Mouse (Mus musculus): ENCODE results near the gene Fasn. TPM values are rescaled to one million over a fixed set of nuclear protein-coding genes. Genes with fewer than 3 reads are reported as not detected.

Fasn gene
- polyA plus RNA-seq, 3 experiments from 2014 or later = 22.7 to 31.3 (median 29.4) TPM

Other genes with a start within 250 kb of the Fasn start
- gene Arhgdia, start 242.9 kb downstream of the Fasn start, polyA plus RNA-seq (2017; shearing (Covaris generic)) = 100 to 1,000 TPM; 624 to 862 (median 685) TPM
- 10 to 100 TPM; 15.8 to 76.9 (median 47.7) TPM for gene Alyref, start 226.2 kb downstream of the Fasn start, polyA plus RNA-seq (2017; shearing (Covaris generic))
- gene Anapc11, start 226.1 kb downstream of the Fasn start, polyA plus RNA-seq (2017; shearing (Covaris generic)) = 100 to 1,000 TPM; 110 to 147 (median 129) TPM
- gene Npb, start 216.1 kb downstream of the Fasn start, polyA plus RNA-seq (2017; shearing (Covaris generic)) = 1 to 10 TPM in 1 of 3 experiments, under 1 TPM in 1, not detected in 1; 0.67 to 1.4 TPM
- gene Pcyt2, start 206.6 kb downstream of the Fasn start, polyA plus RNA-seq (2017; shearing (Covaris generic)) = 100 to 1,000 TPM in 2 of 3 experiments, 10 to 100 TPM in 1; 66.1 to 124 (median 113) TPM
- 10 to 100 TPM; 55.1 to 61.4 (median 60.4) TPM for gene Sirt7, start 199.3 kb downstream of the Fasn start, polyA plus RNA-seq (2017; shearing (Covaris generic))
- gene Mafg, start 190.9 kb downstream of the Fasn start, polyA plus RNA-seq (2017; shearing (Covaris generic)) = 10 to 100 TPM; 15.3 to 15.8 (median 15.5) TPM
- gene Pycr1, start 180.8 kb downstream of the Fasn start, polyA plus RNA-seq (2017; shearing (Covaris generic)) = 1 to 10 TPM in 1 of 3 experiments, under 1 TPM in 1, not detected in 1; 0.86 to 1.7 TPM
- not detected for gene Myadml2, start 176.4 kb downstream of the Fasn start, polyA plus RNA-seq (2017; shearing (Covaris generic))
- not detected for gene Notum, start 163.4 kb downstream of the Fasn start, polyA plus RNA-seq (2017; shearing (Covaris generic))
- gene Aspscr1, start 151.6 kb downstream of the Fasn start, polyA plus RNA-seq (2017; shearing (Covaris generic)) = 100 to 1,000 TPM in 1 of 3 experiments, 10 to 100 TPM in 2; 79.4 to 107 (median 86.2) TPM
- 100 to 1,000 TPM; 154 to 181 (median 169) TPM for gene Cenpx, start 110.8 kb downstream of the Fasn start, polyA plus RNA-seq (2017; shearing (Covaris generic))
- 10 to 100 TPM; 19.4 to 39.4 (median 20.8) TPM for gene Lrrc45, start 110.6 kb downstream of the Fasn start, polyA plus RNA-seq (2017; shearing (Covaris generic))
- gene Rac3, start 103.1 kb downstream of the Fasn start, polyA plus RNA-seq (2017; shearing (Covaris generic)) = not detected
- gene Dcxr, start 97.3 kb downstream of the Fasn start, polyA plus RNA-seq (2017; shearing (Covaris generic)) = 10 to 100 TPM; 20.5 to 29.7 (median 26.5) TPM
- gene Cbr2, start 92.4 kb downstream of the Fasn start, polyA plus RNA-seq (2017; shearing (Covaris generic)) = not detected
- gene Hmga1b, start 61.8 kb downstream of the Fasn start, polyA plus RNA-seq (2017; shearing (Covaris generic)) = 10 to 100 TPM; 24.1 to 64.8 (median 62.8) TPM
- 1 to 10 TPM; 3.5 to 4.4 (median 3.7) TPM for gene Rfng, start 40.3 kb downstream of the Fasn start, polyA plus RNA-seq (2017; shearing (Covaris generic))
- gene Gps1, start 40.3 kb downstream of the Fasn start, polyA plus RNA-seq (2017; shearing (Covaris generic)) = 100 to 1,000 TPM; 121 to 154 (median 127) TPM
- gene Dus1l, start 28.1 kb downstream of the Fasn start, polyA plus RNA-seq (2017; shearing (Covaris generic)) = 10 to 100 TPM; 30.4 to 34.4 (median 34.3) TPM
- under 1 TPM; 0.35 to 0.45 (median 0.42) TPM for gene Ccdc57, start 108.3 kb upstream of the Fasn start, polyA plus RNA-seq (2017; shearing (Covaris generic))
- 1 to 10 TPM; 2.9 to 4.0 (median 3.4) TPM for gene Slc16a3, start 123.9 kb upstream of the Fasn start, polyA plus RNA-seq (2017; shearing (Covaris generic))
- gene Csnk1d, start 166.8 kb upstream of the Fasn start, polyA plus RNA-seq (2017; shearing (Covaris generic)) = 10 to 100 TPM; 56.0 to 64.3 (median 61.4) TPM
- gene Cd7, start 214.9 kb upstream of the Fasn start, polyA plus RNA-seq (2017; shearing (Covaris generic)) = 100 to 1,000 TPM in 1 of 3 experiments, 10 to 100 TPM in 2; 51.7 to 149 (median 51.9) TPM
- gene Sectm1b, start 239.0 kb upstream of the Fasn start, polyA plus RNA-seq (2017; shearing (Covaris generic)) = not detected